Mouse (Mus musculus) liver, postnatal 0 days (tissue): Measurements from ENCODE around the gene Ccdc124.

ENCODE experiments used
- CTCF ChIP-seq: sonication (generic); IDR thresholded peaks from 2 replicates; pipeline ENCODE4 v1.5.1; 2016; ENCODE audit warnings: antibody characterized with exemption, low read depth
- EP300 ChIP-seq: IDR thresholded peaks from 2 replicates; pipeline ENCODE4 v1.6.1; 2016; ENCODE audit warnings: antibody characterized with exemption, low read depth, mild to moderate bottlenecking

GRCm38 (mm10) chr8:70866566-70866965, 7.2 kb downstream of the Ccdc124 start:
- no peak for TF ChIP-seq CTCF
- no peak for TF ChIP-seq EP300
